Mouse (Mus musculus): ENCODE data around the gene Ap1s1. TPM values are rescaled to one million over a fixed set of nuclear protein-coding genes. Genes with fewer than 3 reads are reported as not detected.

Gene Ap1s1
- 57.9 and 60.7 TPM in 2 replicates for polyA plus RNA-seq (2015; fragmentation: Nextera tagmentation; extraction: Ambion mirVana)

DNA sequence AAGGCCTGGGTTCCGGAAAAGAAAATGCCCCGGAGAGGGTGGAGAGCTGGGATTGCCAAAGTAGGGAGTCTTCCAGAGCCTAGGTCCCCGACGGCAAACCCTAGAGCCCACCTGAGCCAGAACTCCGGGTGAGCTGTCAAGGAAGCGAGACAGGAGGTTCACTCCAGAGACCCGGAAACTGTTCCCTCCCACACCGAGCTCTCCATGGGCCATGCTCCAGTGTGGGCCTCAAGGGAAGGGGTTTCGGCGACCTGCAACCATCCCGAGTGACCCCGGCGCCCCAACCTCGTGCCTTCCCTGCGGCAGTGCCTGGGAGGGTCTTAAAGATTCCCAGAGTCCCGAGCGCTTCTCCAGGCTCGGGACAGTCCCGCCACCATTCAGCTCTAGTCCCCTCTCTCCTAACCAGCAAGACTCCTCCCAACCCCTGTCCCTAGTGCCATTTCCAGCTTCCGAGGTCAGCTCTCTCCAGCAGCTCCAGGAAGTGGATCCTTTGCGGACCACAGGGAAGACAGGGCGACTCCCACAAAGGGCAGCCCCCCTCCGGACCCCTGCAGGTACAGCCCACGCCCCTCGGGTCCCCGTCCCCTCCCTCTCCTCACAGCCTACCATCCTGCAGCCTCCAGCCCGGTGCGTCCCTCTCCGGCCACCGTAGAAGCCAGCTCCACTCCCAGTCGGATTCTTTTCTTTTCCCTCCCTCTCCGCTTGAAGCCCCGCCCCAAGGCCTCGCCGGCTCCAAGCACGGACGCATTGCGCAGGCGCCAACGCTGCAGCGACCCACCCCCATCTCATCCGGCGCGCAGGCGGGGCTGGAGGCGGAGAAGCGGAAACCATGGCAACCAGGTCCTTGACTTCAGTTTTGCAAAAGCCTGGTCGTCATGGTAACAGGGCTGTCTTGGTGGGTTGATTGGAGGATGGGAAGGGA is at the start of gene Ap1s1:
Gene Ap1s1, minus strand, starts transcription at position 734 of the 922 bp plus-strand sequence.
- ATAC-seq: peak; percentile 91
- Histone ChIP-seq H3K27ac (ENCODE audit: low read depth) (peak within 1 kb of the TSS; percentile 53), H3K36me3 (replicated peaks; ENCODE audit: insufficient read depth, low read length) (peaks cover 15% of the 10 kb centered on the region), H3K4me3 (ENCODE audit: low read depth, low read length) (peak within 1 kb of the TSS; percentile 80), H3K4me2 (ENCODE audit: low read depth, low read length) (peak within 1 kb of the TSS; percentile 98), H3K9ac (replicated peaks) (peak within 1 kb of the TSS; percentile 78), H3K9me3 (ENCODE audit: low read length) (no peaks in the 10 kb centered on the region), H3K4me1 (ENCODE audit: insufficient read depth) (peaks cover 15% of the 10 kb centered on the region), H3K27me3 (ENCODE audit: insufficient read depth, low read length) (no peaks in the 10 kb centered on the region)
- TF ChIP-seq EP300 (IDR thresholded peaks at IDR 0.05; ENCODE audit: low read depth) (no peak; the same call in 1 of the 2 replicates), CTCF (IDR thresholded peaks at IDR 0.05; ENCODE audit: low read depth) (no peak)
- peak; percentile 95 for DNase-seq
- under 1% methylated on average over 48 of the region's 48 CpGs for WGBS (ENCODE audit: insufficient replicate concordance)

DNA sequence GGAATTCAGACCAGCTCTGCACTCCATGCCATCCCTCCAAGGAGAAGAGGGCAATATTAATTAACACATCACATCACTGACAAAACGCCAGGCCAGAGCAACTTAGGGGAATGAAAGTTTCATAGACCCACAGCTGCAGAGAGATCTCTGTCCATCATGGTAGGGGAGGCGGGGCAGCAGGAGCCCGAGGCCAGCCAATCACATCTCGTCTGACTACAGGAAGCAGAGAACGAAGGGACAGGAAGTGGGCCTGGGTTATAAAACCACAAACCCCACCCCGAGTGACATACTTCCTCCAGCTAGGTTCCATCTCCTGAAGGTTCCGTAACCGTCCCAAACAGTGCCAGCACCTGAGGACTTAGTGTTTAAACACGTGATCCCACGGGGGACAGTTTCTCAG is 49.2 kb upstream of the Ap1s1 start:
- Histone ChIP-seq H3K9me3 (ENCODE audit: low read length) (no peaks in the 10 kb centered on the region), H3K4me2 (ENCODE audit: low read depth, low read length) (no peak overlapping the region), H3K4me3 (ENCODE audit: low read depth, low read length) (no peak overlapping the region), H3K9ac (replicated peaks) (no peak overlapping the region), H3K27me3 (ENCODE audit: insufficient read depth, low read length) (no peaks in the 10 kb centered on the region), H3K27ac (ENCODE audit: low read depth) (no peak overlapping the region), H3K36me3 (replicated peaks; ENCODE audit: insufficient read depth, low read length) (no peaks in the 10 kb centered on the region), H3K4me1 (ENCODE audit: insufficient read depth) (peaks cover 9% of the 10 kb centered on the region)
- WGBS (ENCODE audit: insufficient replicate concordance): 63% methylated on average over 10 of the region's 10 CpGs
- no peak for ATAC-seq
- TF ChIP-seq CTCF (IDR thresholded peaks at IDR 0.05; ENCODE audit: low read depth) (no peak), EP300 (IDR thresholded peaks at IDR 0.05; ENCODE audit: low read depth) (no peak)
- DNase-seq: no peak

DNA sequence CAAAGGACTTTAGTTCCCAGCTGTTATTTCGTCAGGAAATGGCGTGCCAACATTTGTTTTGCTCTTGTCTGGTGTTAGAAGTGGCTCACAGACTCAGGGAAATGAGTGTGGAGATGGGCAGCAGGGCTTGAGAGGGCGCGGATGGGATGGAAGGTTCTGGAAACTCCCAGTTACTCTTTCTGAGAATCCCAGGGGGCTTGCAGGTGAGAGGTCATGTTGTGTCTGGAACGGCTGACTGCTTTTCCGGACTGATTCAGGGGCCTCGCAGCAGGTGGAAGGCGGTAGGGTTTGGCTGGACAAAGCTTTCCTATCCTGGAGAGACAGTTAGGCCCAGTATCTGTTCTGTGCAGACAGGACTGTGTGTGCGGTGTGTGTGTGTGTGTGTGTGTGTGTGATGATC is 47.8 kb upstream of the Ap1s1 start:
- 67% methylated on average over 9 of the region's 9 CpGs for WGBS (ENCODE audit: insufficient replicate concordance)
- no peak for ATAC-seq
- no peak for DNase-seq

DNA sequence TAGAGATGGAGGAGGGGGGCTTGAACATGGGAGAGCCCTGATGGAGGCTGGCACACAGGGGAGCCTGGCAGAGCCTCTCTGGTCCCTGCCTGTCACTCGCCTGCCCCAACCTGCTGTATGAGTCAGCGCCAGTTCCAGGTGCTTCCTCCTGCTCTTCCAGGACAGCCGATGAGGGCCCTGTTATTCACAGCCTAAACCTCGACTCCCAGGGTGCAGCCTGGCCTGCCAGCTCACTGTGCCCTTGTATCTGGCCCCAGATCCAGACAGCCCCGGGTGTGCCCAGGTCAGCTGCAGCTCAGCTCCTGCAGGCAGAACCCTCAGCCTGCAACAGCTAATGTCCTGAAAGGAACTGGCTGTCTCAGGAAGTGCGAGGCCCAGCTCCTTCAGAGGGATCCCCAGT is 45.6 kb upstream of the Ap1s1 start:
- Histone ChIP-seq H3K9me3 (ENCODE audit: low read length) (no peaks in the 10 kb centered on the region), H3K36me3 (replicated peaks; ENCODE audit: insufficient read depth, low read length) (no peaks in the 10 kb centered on the region), H3K9ac (replicated peaks) (no peak overlapping the region), H3K27ac (ENCODE audit: low read depth) (no peak overlapping the region), H3K4me1 (ENCODE audit: insufficient read depth) (no peaks in the 10 kb centered on the region; the same call in 1 of the 2 replicates), H3K27me3 (ENCODE audit: insufficient read depth, low read length) (no peaks in the 10 kb centered on the region), H3K4me2 (ENCODE audit: low read depth, low read length) (no peak overlapping the region), H3K4me3 (ENCODE audit: low read depth, low read length) (no peak overlapping the region)
- no peak for DNase-seq
- ATAC-seq: no peak
- TF ChIP-seq EP300 (IDR thresholded peaks at IDR 0.05; ENCODE audit: low read depth): no peak
- no peak for TF ChIP-seq CTCF (IDR thresholded peaks at IDR 0.05; ENCODE audit: low read depth)
- 54% methylated on average over 6 of the region's 6 CpGs for WGBS (ENCODE audit: insufficient replicate concordance)

More for the DNA sequence above, 47.8 kb upstream of the Ap1s1 start:
- H3K27me3 ChIP-seq (ENCODE audit: insufficient read depth, low read length): no peaks in the 10 kb centered on the region
- no peak overlapping the region for H3K4me3 ChIP-seq (ENCODE audit: low read depth, low read length)
- TF ChIP-seq CTCF (IDR thresholded peaks at IDR 0.05; ENCODE audit: low read depth) (no peak), EP300 (IDR thresholded peaks at IDR 0.05; ENCODE audit: low read depth) (no peak)
- H3K9me3 ChIP-seq (ENCODE audit: low read length): no peaks in the 10 kb centered on the region
- H3K4me2 ChIP-seq (ENCODE audit: low read depth, low read length): no peak overlapping the region
- no peaks in the 10 kb centered on the region for H3K36me3 ChIP-seq (replicated peaks; ENCODE audit: insufficient read depth, low read length)
- H3K9ac ChIP-seq (replicated peaks): no peak overlapping the region
- H3K27ac ChIP-seq (ENCODE audit: low read depth): no peak overlapping the region
- peaks cover 6% of the 10 kb centered on the region for H3K4me1 ChIP-seq (ENCODE audit: insufficient read depth)

DNA sequence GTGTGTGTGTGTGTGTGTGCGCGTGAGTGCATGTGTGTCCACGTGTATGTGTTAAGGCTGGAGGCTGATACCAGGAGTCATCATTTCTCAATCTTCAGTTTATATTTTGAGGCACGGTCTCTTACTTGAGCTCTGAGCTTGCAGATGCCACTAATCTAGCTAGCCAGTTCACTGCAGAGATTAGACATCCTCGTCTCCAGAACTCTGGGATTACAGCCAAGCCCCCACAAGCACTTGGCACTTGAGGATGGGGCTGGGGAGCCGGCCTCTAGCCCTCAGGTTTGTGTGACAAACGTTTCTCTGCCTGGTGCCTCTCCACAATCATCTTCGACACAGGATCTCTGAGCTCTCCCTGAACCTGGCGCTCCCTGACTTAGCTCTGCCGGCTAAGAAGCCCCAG is 44.9 kb upstream of the Ap1s1 start:
- TF ChIP-seq CTCF (IDR thresholded peaks at IDR 0.05; ENCODE audit: low read depth): no peak
- no peak for TF ChIP-seq EP300 (IDR thresholded peaks at IDR 0.05; ENCODE audit: low read depth)
- no peak overlapping the region for H3K4me3 ChIP-seq (ENCODE audit: low read depth, low read length)
- 72% methylated on average over 10 of the region's 10 CpGs for WGBS (ENCODE audit: insufficient replicate concordance)

DNA sequence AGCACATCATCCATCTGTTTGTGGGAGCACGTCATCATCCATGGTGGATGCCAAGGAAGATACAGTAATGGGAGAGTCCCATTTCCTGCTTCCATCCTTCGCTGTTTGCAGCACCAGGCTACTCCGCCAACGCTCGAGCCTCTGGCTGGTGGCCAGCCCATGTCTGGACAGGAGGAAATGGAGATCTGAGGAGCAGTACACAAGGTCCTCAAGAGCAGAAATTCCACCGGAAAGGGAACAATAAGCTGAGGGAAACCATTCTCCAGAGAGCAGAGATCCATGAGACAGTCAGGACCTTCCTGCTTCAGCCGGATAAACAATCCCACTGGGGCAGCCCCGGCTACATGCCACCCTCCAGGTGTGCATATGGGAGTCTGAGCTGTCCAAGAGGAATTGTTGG is 41.5 kb upstream of the Ap1s1 start:
- no peak overlapping the region for H3K27ac ChIP-seq (ENCODE audit: low read depth)
- no peak overlapping the region for H3K9ac ChIP-seq (replicated peaks)
- no peak overlapping the region for H3K4me2 ChIP-seq (ENCODE audit: low read depth, low read length)
- H3K9me3 ChIP-seq (ENCODE audit: low read length): no peaks in the 10 kb centered on the region
- H3K4me1 ChIP-seq (ENCODE audit: insufficient read depth): no peaks in the 10 kb centered on the region
- WGBS (ENCODE audit: insufficient replicate concordance): 75% methylated on average over 8 of the region's 8 CpGs
- TF ChIP-seq EP300 (IDR thresholded peaks at IDR 0.05; ENCODE audit: low read depth) (peak; percentile 49; the same call in 1 of the 2 replicates), CTCF (IDR thresholded peaks at IDR 0.05; ENCODE audit: low read depth) (no peak)
- DNase-seq (no peak), ATAC-seq (no peak; the same call in 1 of the 2 replicates)
- no peaks in the 10 kb centered on the region for H3K36me3 ChIP-seq (replicated peaks; ENCODE audit: insufficient read depth, low read length)
- H3K4me3 ChIP-seq (ENCODE audit: low read depth, low read length): no peak overlapping the region
- H3K27me3 ChIP-seq (ENCODE audit: insufficient read depth, low read length): no peaks in the 10 kb centered on the region

More for the DNA sequence above, 44.9 kb upstream of the Ap1s1 start:
- no peaks in the 10 kb centered on the region for H3K27me3 ChIP-seq (ENCODE audit: insufficient read depth, low read length)
- ATAC-seq: no peak
- H3K9ac ChIP-seq (replicated peaks): no peak overlapping the region
- DNase-seq: no peak
- H3K9me3 ChIP-seq (ENCODE audit: low read length): no peaks in the 10 kb centered on the region
- no peaks in the 10 kb centered on the region; the same call in 1 of the 2 replicates for H3K4me1 ChIP-seq (ENCODE audit: insufficient read depth)
- no peaks in the 10 kb centered on the region for H3K36me3 ChIP-seq (replicated peaks; ENCODE audit: insufficient read depth, low read length)
- no peak overlapping the region for H3K27ac ChIP-seq (ENCODE audit: low read depth)
- H3K4me2 ChIP-seq (ENCODE audit: low read depth, low read length): no peak overlapping the region
